Mouse (Mus musculus): ENCODE results near the gene Ccdc6.

The Ccdc6 gene

GRCm38 (mm10) chr10:70096366-70097188, at the start of gene Ccdc6:
Ccdc6 (plus strand) TSS chr10:70097121.
- DNase-seq (ENCODE audit: low spot score), result peak; percentile 73

- DNase-seq (ENCODE audit: low spot score), result no peak
Measured at GRCm38 (mm10) chr10:70049771-70050170, 47.1 kb upstream of the Ccdc6 start.

GRCm38 (mm10) chr10:70055291-70055690, 41.6 kb upstream of the Ccdc6 start:
- DNase-seq (ENCODE audit: low spot score), result no peak

GRCm38 (mm10) chr10:70057064-70057463, 39.9 kb upstream of the Ccdc6 start:
- DNase-seq (ENCODE audit: low spot score), result no peak

- no peak for DNase-seq (ENCODE audit: low spot score)
Measured at GRCm38 (mm10) chr10:70060021-70060688, 36.8 kb upstream of the Ccdc6 start.

- no peak for DNase-seq (ENCODE audit: low spot score)
Measured at GRCm38 (mm10) chr10:70060689-70061081, 36.2 kb upstream of the Ccdc6 start.

- DNase-seq (ENCODE audit: low spot score), result no peak
Measured at GRCm38 (mm10) chr10:70063881-70064555, 32.9 kb upstream of the Ccdc6 start.

GRCm38 (mm10) chr10:70065191-70065590, 31.7 kb upstream of the Ccdc6 start:
- DNase-seq (ENCODE audit: low spot score), result no peak

- DNase-seq (ENCODE audit: low spot score), result no peak
Measured at GRCm38 (mm10) chr10:70066497-70067168, 30.3 kb upstream of the Ccdc6 start.

GRCm38 (mm10) chr10:70067169-70068115, 29.5 kb upstream of the Ccdc6 start:
- no peak for DNase-seq (ENCODE audit: low spot score)

- DNase-seq (ENCODE audit: low spot score), result no peak
Measured at GRCm38 (mm10) chr10:70069321-70069720, 27.6 kb upstream of the Ccdc6 start.

GRCm38 (mm10) chr10:70071334-70071733, 25.6 kb upstream of the Ccdc6 start:
- DNase-seq (ENCODE audit: low spot score), result no peak

GRCm38 (mm10) chr10:70077452-70077851, 19.5 kb upstream of the Ccdc6 start:
- no peak for DNase-seq (ENCODE audit: low spot score)

- DNase-seq (ENCODE audit: low spot score), result no peak
Measured at GRCm38 (mm10) chr10:70080908-70081307, 16.0 kb upstream of the Ccdc6 start.

GRCm38 (mm10) chr10:70081564-70082175, 15.3 kb upstream of the Ccdc6 start:
- DNase-seq (ENCODE audit: low spot score), result no peak

- no peak for DNase-seq (ENCODE audit: low spot score)
Measured at GRCm38 (mm10) chr10:70083241-70083640, 13.7 kb upstream of the Ccdc6 start.

- DNase-seq (ENCODE audit: low spot score), result no peak
Measured at GRCm38 (mm10) chr10:70085256-70085961, 11.5 kb upstream of the Ccdc6 start.

- DNase-seq (ENCODE audit: low spot score), result no peak
Measured at GRCm38 (mm10) chr10:70088788-70089187, 8.1 kb upstream of the Ccdc6 start.

- no peak for DNase-seq (ENCODE audit: low spot score)
Measured at GRCm38 (mm10) chr10:70091876-70092462, 5.0 kb upstream of the Ccdc6 start.

- DNase-seq (ENCODE audit: low spot score), result no peak
Measured at GRCm38 (mm10) chr10:70093782-70094181, 3.1 kb upstream of the Ccdc6 start.
